Comparison of ENCODE assay signal across 20 mouse cellular contexts in genomic region chr1:135495048-135495447, GRCm38 (mm10).
A peak's percentile ranks its signal among the peaks of the same experiment; 100 is the strongest.
DNase-seq lines count a peak whose midpoint lies in the region; ATAC-seq and TF ChIP-seq lines count a peak whose summit lies in the region.
"Had no signal": no experiment of that assay in that cellular context is flagged by ENCODE, and none has a peak within 500 bp of the region (broad histone marks: within the 10 kb centered on the region; RNA-seq: fewer than 3 reads in every experiment).

No protein-coding gene starts in this region.

- no peak overlapping the region for H3K4me2 ChIP-seq in heart, embryonic 16.5 days (ENCODE audit: low read depth, low read length)
- no peak overlapping the region for H3K4me2 ChIP-seq in stomach, embryonic 15.5 days
- no peak overlapping the region for H3K4me2 ChIP-seq in stomach, postnatal 0 days (replicated peaks; ENCODE audit: low read depth)
- H3K4me2 ChIP-seq: embryonic facial prominence, embryonic 13.5 days; forebrain, embryonic 13.5 days; forebrain, embryonic 15.5 days had no signal

- H3K36me3 ChIP-seq in heart, embryonic 16.5 days (ENCODE audit: control insufficient read depth, insufficient read depth) = no peaks in the 10 kb centered on the region
- no peaks in the 10 kb centered on the region for H3K36me3 ChIP-seq in stomach, embryonic 15.5 days
- no peaks in the 10 kb centered on the region for H3K36me3 ChIP-seq in stomach, postnatal 0 days (ENCODE audit: control insufficient read depth, insufficient read depth, low read length)
- H3K36me3 ChIP-seq: embryonic facial prominence, embryonic 13.5 days; forebrain, embryonic 15.5 days had no signal

- H3K27me3 ChIP-seq in heart, embryonic 16.5 days (ENCODE audit: control insufficient read depth, insufficient read depth, low read length) = no peaks in the 10 kb centered on the region
- H3K27me3 ChIP-seq in stomach, embryonic 15.5 days (replicated peaks) = no peaks in the 10 kb centered on the region
- no peaks in the 10 kb centered on the region for H3K27me3 ChIP-seq in stomach, postnatal 0 days (ENCODE audit: control insufficient read depth, insufficient read depth, low read length)
- H3K27me3 ChIP-seq: embryonic facial prominence, embryonic 13.5 days; forebrain, embryonic 13.5 days; forebrain, embryonic 15.5 days had no signal

- H3K9me3 ChIP-seq in heart, embryonic 16.5 days (replicated peaks; ENCODE audit: control insufficient read depth, low read length) = no peaks in the 10 kb centered on the region
- H3K9me3 ChIP-seq in stomach, embryonic 15.5 days = no peaks in the 10 kb centered on the region
- H3K9me3 ChIP-seq in stomach, postnatal 0 days (ENCODE audit: control insufficient read depth, low read length) = no peaks in the 10 kb centered on the region
- H3K9me3 ChIP-seq: embryonic facial prominence, embryonic 13.5 days; forebrain, embryonic 13.5 days; forebrain, embryonic 15.5 days had no signal

- H3K4me1 ChIP-seq in heart, embryonic 16.5 days (ENCODE audit: control insufficient read depth, insufficient read depth, low read length) = peaks cover 67% of the 10 kb centered on the region
- peaks cover 13% of the 10 kb centered on the region for H3K4me1 ChIP-seq in stomach, embryonic 15.5 days
- no peaks in the 10 kb centered on the region for H3K4me1 ChIP-seq in stomach, postnatal 0 days (replicated peaks; ENCODE audit: control insufficient read depth, insufficient read depth)
- H3K4me1 ChIP-seq in lung, adult 2 months (ENCODE audit: control insufficient read depth, insufficient read depth, low read length) = no peaks in the 10 kb centered on the region

- WGBS in heart, embryonic 16.5 days = 83% methylated on average over 1 of the region's 1 CpGs
- WGBS in stomach, embryonic 15.5 days = 82% methylated on average over 1 of the region's 1 CpGs
- WGBS in stomach, postnatal 0 days = 65% methylated on average over 1 of the region's 1 CpGs
- WGBS in lung, adult 2 months = 86% methylated on average over 1 of the region's 1 CpGs

- H3K27ac ChIP-seq in heart, embryonic 16.5 days (ENCODE audit: low read length) = 0 out of 2 replicates have a peak overlapping the region, but pooled peaks have one; percentile 25
- H3K27ac ChIP-seq in stomach, embryonic 15.5 days = peak overlapping the region; percentile 16; the same call in 1 of the 2 replicates
- no peak overlapping the region for H3K27ac ChIP-seq in stomach, postnatal 0 days (replicated peaks)
- H3K27ac ChIP-seq: embryonic facial prominence, embryonic 13.5 days; forebrain, embryonic 13.5 days; forebrain, embryonic 15.5 days had no signal

- DNase-seq in frontal cortex, postnatal 36 days (ENCODE audit: low spot score in 2 of 2) = no peak
- no peak for DNase-seq in heart, postnatal 4 days
- no peak for DNase-seq in stomach, postnatal 0 days (ENCODE audit: low spot score)
- no peak for DNase-seq in lung, adult 2 months
- DNase-seq: adrenal gland, adult 8-10 months; adrenal gland, postnatal 14 days; adrenal gland, postnatal 36 days; cerebellum, adult 11-12 months; cerebellum, adult 2 months; cerebellum, adult 9-10 months; cerebellum, postnatal 10 days; cerebellum, postnatal 25 days; forebrain, postnatal 0 days had no signal

- H3K4me3 ChIP-seq in heart, embryonic 16.5 days (ENCODE audit: low read length) = no peak overlapping the region
- H3K4me3 ChIP-seq in stomach, embryonic 15.5 days (replicated peaks) = no peak overlapping the region
- H3K4me3 ChIP-seq in stomach, postnatal 0 days (ENCODE audit: low read depth, low read length) = no peak overlapping the region
- no peak overlapping the region for H3K4me3 ChIP-seq in lung, adult 2 months (replicated peaks; ENCODE audit: extremely low read depth, low read depth, low read length)
- H3K4me3 ChIP-seq: embryonic facial prominence, embryonic 13.5 days; forebrain, embryonic 13.5 days; forebrain, embryonic 15.5 days had no signal

- no peak for TF ChIP-seq EP300 in stomach, postnatal 0 days (optimal IDR thresholded peaks at IDR 0.05)

- no peak for TF ChIP-seq POLR2A in lung, adult 2 months (IDR thresholded peaks at IDR 0.05; ENCODE audit: borderline replicate concordance, extremely low read depth, low read depth, low read length)

- 0 out of 2 replicates have a peak, but pooled peaks have one; percentile 20 for ATAC-seq in frontal cortex, adult (ENCODE audit: low TSS enrichment)
- no peak for ATAC-seq in heart, embryonic 16.5 days (replicated peaks; ENCODE audit: extremely low read depth, insufficient read depth, low FRiP score)
- ATAC-seq in stomach, embryonic 15.5 days (ENCODE audit: insufficient read depth, low FRiP score, low read depth) = no peak
- no peak for ATAC-seq in stomach, postnatal 0 days (ENCODE audit: low FRiP score, low TSS enrichment)
- ATAC-seq: activated CD4-positive, CD25-positive, alpha-beta regulatory T cell, adult 4 months; forebrain, embryonic 13.5 days; forebrain, embryonic 15.5 days; forebrain, postnatal 0 days had no signal

- no peak overlapping the region for H3K9ac ChIP-seq in heart, embryonic 16.5 days (ENCODE audit: low read length)
- no peak overlapping the region for H3K9ac ChIP-seq in stomach, embryonic 15.5 days
- no peak overlapping the region for H3K9ac ChIP-seq in stomach, postnatal 0 days (ENCODE audit: low read length)
- H3K9ac ChIP-seq: embryonic facial prominence, embryonic 13.5 days; forebrain, embryonic 13.5 days; forebrain, embryonic 15.5 days; forebrain, postnatal 0 days had no signal

- TF ChIP-seq CTCF in stomach, postnatal 0 days (IDR thresholded peaks at IDR 0.05; ENCODE audit: low read depth) = no peak
- TF ChIP-seq CTCF in lung, adult 2 months (IDR thresholded peaks at IDR 0.05; ENCODE audit: insufficient read depth, low read length) = no peak
